Mouse (Mus musculus): ENCODE results near the gene Ccdc125. TPM values are rescaled to one million over a fixed set of nuclear protein-coding genes. Genes with fewer than 3 reads are reported as not detected.

The Ccdc125 gene
- total and polyA plus RNA-seq, 3 experiments: not detected

DNA sequence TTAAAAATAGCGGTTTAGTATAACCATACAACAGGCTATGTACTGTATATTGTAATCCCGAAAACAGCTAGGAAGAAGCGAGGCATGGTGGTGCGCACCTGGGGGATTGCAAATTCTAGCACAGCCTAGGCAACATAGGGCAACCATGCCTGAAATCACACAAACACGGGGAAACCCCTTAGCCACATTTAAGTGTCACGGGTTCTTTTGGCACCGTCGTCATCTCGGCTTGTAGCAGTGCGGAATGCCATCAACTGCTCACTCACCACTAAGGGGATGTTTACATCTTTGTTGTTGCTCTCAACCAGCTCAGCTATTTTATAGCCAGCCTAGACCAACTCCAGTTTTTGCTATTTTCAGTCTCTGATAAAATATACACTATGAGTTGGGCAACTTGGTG, 29.3 kb downstream of the Ccdc125 start:
- no peak for DNase-seq (ENCODE audit: low spot score)
- TF ChIP-seq POLR2AphosphoS5 (IDR thresholded peaks at IDR 0.05; ENCODE audit: insufficient replicate concordance, low read depth, low read length) (no peak), GATA1 (IDR thresholded peaks at IDR 0.05; ENCODE audit: borderline replicate concordance, low read length) (no peak), TAL1 (conservative IDR thresholded peaks at IDR 0.05; ENCODE audit: low read depth, low read length) (no peak), CTCF (IDR thresholded peaks at IDR 0.05; ENCODE audit: low read depth, low read length) (no peak), GATA2 (IDR thresholded peaks at IDR 0.05; ENCODE audit: borderline replicate concordance, low read depth, low read length) (no peak)
- no peak for ATAC-seq (ENCODE audit: extremely low read depth, insufficient number of reproducible peaks, low FRiP score, poor library complexity, severe bottlenecking)

DNA sequence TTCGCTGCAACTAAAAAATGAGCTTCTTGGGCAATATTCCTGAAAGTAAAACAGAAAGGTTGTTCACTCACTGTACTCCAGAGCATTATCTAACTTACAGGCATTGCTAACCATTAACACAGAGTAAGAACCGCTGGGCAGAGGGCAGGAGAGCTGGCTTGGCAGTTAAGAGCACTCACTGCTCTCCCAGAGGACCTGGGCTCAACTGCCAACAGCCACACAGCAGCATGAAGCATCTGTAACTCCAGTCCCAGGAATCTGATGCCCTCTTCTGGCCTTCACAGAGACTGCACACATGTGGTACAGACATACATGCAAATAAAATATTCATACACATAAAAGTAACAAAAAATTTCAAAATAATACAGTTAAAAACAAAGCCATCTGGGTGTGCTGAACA, 34.0 kb downstream of the Ccdc125 start:
- no peaks in the 10 kb centered on the region for H3K27me3 ChIP-seq (ENCODE audit: insufficient read depth, low read length)
- DNase-seq (ENCODE audit: low spot score): no peak
- no peak for ATAC-seq (ENCODE audit: extremely low read depth, insufficient number of reproducible peaks, low FRiP score, poor library complexity, severe bottlenecking)
- H3K4me3 ChIP-seq (ENCODE audit: low read depth, low read length): no peak overlapping the region
- H3K36me3 ChIP-seq (replicated peaks): peaks cover 95% of the 10 kb centered on the region
- TF ChIP-seq TAL1 (conservative IDR thresholded peaks at IDR 0.05; ENCODE audit: low read depth, low read length): no peak
- no peak for TF ChIP-seq CTCF (IDR thresholded peaks at IDR 0.05; ENCODE audit: low read depth, low read length)
- no peak for TF ChIP-seq GATA1 (IDR thresholded peaks at IDR 0.05; ENCODE audit: borderline replicate concordance, low read length)
- TF ChIP-seq GATA2 (IDR thresholded peaks at IDR 0.05; ENCODE audit: borderline replicate concordance, low read depth, low read length): no peak
- no peak for TF ChIP-seq POLR2AphosphoS5 (IDR thresholded peaks at IDR 0.05; ENCODE audit: insufficient replicate concordance, low read depth, low read length)
- no peaks in the 10 kb centered on the region for H3K4me1 ChIP-seq (ENCODE audit: insufficient read depth, low read depth, low read length)
- no peaks in the 10 kb centered on the region for H3K9me3 ChIP-seq (replicated peaks)

More for the DNA sequence above, 29.3 kb downstream of the Ccdc125 start:
- H3K27me3 ChIP-seq (ENCODE audit: insufficient read depth, low read length): no peaks in the 10 kb centered on the region
- H3K9me3 ChIP-seq (replicated peaks): no peaks in the 10 kb centered on the region
- no peak overlapping the region for H3K4me3 ChIP-seq (ENCODE audit: low read depth, low read length)
- H3K4me1 ChIP-seq (ENCODE audit: insufficient read depth, low read depth, low read length): no peaks in the 10 kb centered on the region
- peaks cover 89% of the 10 kb centered on the region for H3K36me3 ChIP-seq (replicated peaks)

DNA sequence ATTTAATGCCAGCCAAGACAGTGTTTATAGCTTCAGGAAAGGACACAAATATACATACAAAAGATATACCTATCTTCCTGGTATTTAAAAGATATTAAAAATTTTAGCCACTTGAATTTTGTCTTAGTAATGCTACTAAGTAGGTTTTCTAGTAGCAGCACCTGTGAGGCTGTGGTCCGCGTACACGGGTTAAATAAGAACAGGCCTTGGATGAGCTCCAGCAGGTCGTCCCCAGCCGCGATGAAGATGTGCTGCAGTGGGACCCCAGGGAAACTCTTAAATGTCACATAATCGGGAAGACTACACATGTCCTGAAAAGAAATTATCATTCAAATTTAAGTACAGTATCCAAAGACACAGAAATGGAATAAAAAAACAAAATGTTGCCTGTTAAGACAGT, 36.7 kb downstream of the Ccdc125 start:
- DNase-seq (ENCODE audit: low spot score) (no peak), ATAC-seq (ENCODE audit: extremely low read depth, insufficient number of reproducible peaks, low FRiP score, poor library complexity, severe bottlenecking) (no peak)
- Histone ChIP-seq H3K4me1 (ENCODE audit: insufficient read depth, low read depth, low read length) (no peaks in the 10 kb centered on the region), H3K27me3 (ENCODE audit: insufficient read depth, low read length) (no peaks in the 10 kb centered on the region), H3K9me3 (replicated peaks) (no peaks in the 10 kb centered on the region), H3K4me3 (ENCODE audit: low read depth, low read length) (no peak overlapping the region), H3K36me3 (replicated peaks) (peaks cover 94% of the 10 kb centered on the region)
- TF ChIP-seq POLR2AphosphoS5 (IDR thresholded peaks at IDR 0.05; ENCODE audit: insufficient replicate concordance, low read depth, low read length) (no peak), CTCF (IDR thresholded peaks at IDR 0.05; ENCODE audit: low read depth, low read length) (no peak), TAL1 (conservative IDR thresholded peaks at IDR 0.05; ENCODE audit: low read depth, low read length) (no peak), GATA1 (IDR thresholded peaks at IDR 0.05; ENCODE audit: borderline replicate concordance, low read length) (no peak), GATA2 (IDR thresholded peaks at IDR 0.05; ENCODE audit: borderline replicate concordance, low read depth, low read length) (no peak)

DNA sequence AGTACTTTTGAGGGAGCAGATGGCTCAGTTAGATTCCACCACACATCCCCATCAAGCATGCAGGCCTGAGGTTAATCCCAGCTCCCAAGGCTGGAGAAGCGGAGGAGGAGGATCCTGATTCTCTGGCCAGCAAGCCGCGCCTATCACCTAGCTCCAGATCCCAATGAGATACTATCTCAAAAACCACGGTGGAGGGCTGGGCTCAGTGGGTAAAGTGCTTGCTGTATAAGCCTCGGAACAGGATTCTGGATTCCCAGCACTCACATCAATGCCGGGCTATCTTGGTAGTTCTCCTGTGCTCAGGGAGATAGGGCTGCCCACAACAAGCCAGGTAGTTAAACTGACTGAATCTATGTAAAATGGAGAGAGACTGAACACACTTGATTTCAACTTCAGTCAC, 46.0 kb downstream of the Ccdc125 start:
- DNase-seq (ENCODE audit: low spot score) (no peak), ATAC-seq (ENCODE audit: extremely low read depth, insufficient number of reproducible peaks, low FRiP score, poor library complexity, severe bottlenecking) (peak; percentile 70)
- TF ChIP-seq TAL1 (conservative IDR thresholded peaks at IDR 0.05; ENCODE audit: low read depth, low read length) (peak; percentile 63), POLR2AphosphoS5 (IDR thresholded peaks at IDR 0.05; ENCODE audit: insufficient replicate concordance, low read depth, low read length) (no peak), CTCF (IDR thresholded peaks at IDR 0.05; ENCODE audit: low read depth, low read length) (no peak)
- Histone ChIP-seq H3K9me3 (replicated peaks) (no peaks in the 10 kb centered on the region), H3K4me1 (ENCODE audit: insufficient read depth, low read depth, low read length) (peaks cover 39% of the 10 kb centered on the region), H3K27me3 (ENCODE audit: insufficient read depth, low read length) (no peaks in the 10 kb centered on the region), H3K4me3 (ENCODE audit: low read depth, low read length) (no peak overlapping the region; the same call in 1 of the 2 replicates), H3K36me3 (replicated peaks) (peaks cover 87% of the 10 kb centered on the region)

DNA sequence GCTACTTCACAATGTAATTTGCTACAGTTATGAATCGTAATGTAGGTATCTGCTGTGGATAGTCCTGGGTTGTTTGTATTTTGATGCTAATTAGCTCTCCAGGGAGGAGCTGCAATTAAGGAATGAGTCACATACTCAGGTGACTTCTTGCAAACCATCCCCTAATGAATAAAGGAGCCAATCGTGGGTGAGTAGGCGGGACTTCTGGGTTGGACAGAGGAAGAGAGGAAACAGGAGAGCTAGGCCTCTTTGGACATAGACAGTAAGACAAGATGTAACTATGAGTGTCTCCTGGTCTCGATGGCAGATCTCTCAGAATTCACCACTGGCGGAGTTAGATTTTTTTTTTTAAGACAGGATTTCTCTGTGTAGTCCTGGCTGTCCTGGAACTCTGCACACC, 52.1 kb downstream of the Ccdc125 start:
- no peaks in the 10 kb centered on the region for H3K27me3 ChIP-seq (ENCODE audit: insufficient read depth, low read length)
- H3K4me3 ChIP-seq (ENCODE audit: low read depth, low read length): no peak overlapping the region
- peaks cover 83% of the 10 kb centered on the region for H3K36me3 ChIP-seq (replicated peaks)
- no peaks in the 10 kb centered on the region for H3K9me3 ChIP-seq (replicated peaks)
- TF ChIP-seq GATA1 (IDR thresholded peaks at IDR 0.05; ENCODE audit: borderline replicate concordance, low read length) (no peak), POLR2AphosphoS5 (IDR thresholded peaks at IDR 0.05; ENCODE audit: insufficient replicate concordance, low read depth, low read length) (no peak), GATA2 (IDR thresholded peaks at IDR 0.05; ENCODE audit: borderline replicate concordance, low read depth, low read length) (no peak), CTCF (IDR thresholded peaks at IDR 0.05; ENCODE audit: low read depth, low read length) (no peak), TAL1 (conservative IDR thresholded peaks at IDR 0.05; ENCODE audit: low read depth, low read length) (no peak)
- H3K4me1 ChIP-seq (ENCODE audit: insufficient read depth, low read depth, low read length): peaks cover 44% of the 10 kb centered on the region
- ATAC-seq (ENCODE audit: extremely low read depth, insufficient number of reproducible peaks, low FRiP score, poor library complexity, severe bottlenecking) (no peak), DNase-seq (ENCODE audit: low spot score) (no peak)

DNA sequence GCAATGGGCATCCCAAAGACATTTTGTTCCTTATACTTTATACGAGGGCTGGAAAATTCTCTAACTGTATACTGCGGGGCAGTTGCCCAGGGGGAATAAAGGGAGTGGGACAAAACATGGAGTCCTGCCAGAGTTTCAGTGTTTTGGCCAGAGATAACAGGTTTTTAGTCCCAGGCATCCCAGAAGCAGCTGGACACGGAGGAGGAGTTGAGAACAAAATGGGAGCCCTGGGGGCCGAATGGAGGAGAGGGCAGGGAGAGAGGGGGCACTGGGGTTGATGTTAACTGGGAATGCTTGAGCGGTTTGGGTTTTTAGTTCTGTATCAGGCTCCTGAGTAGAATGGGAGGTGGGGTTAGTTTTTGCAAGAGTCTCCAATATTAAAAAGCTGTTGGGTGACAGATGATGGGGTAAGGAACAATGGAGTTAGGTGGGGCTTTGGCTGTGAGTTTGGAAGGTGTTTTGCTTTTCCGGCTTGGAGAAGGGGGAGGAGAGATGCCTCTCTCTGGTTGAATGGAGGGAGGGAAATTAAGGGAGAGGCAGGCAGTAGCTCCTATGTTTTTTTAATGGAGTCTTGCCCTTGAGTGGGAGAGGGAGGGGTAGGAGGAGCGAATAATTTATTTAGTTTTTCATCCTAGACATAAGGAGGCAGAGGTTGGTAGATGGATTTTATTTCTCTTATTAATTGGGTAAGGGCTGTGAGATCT, 54.7 kb downstream of the Ccdc125 start:
- H3K36me3 ChIP-seq (replicated peaks): peaks cover 84% of the 10 kb centered on the region
- TF ChIP-seq POLR2AphosphoS5 (IDR thresholded peaks at IDR 0.05; ENCODE audit: insufficient replicate concordance, low read depth, low read length) (no peak), GATA2 (IDR thresholded peaks at IDR 0.05; ENCODE audit: borderline replicate concordance, low read depth, low read length) (no peak), TAL1 (conservative IDR thresholded peaks at IDR 0.05; ENCODE audit: low read depth, low read length) (no peak), CTCF (IDR thresholded peaks at IDR 0.05; ENCODE audit: low read depth, low read length) (no peak), GATA1 (IDR thresholded peaks at IDR 0.05; ENCODE audit: borderline replicate concordance, low read length) (no peak)
- no peaks in the 10 kb centered on the region for H3K9me3 ChIP-seq (replicated peaks)
- no peak overlapping the region for H3K4me3 ChIP-seq (ENCODE audit: low read depth, low read length)
- H3K27me3 ChIP-seq (ENCODE audit: insufficient read depth, low read length): no peaks in the 10 kb centered on the region
- no peak for DNase-seq (ENCODE audit: low spot score)
- H3K4me1 ChIP-seq (ENCODE audit: insufficient read depth, low read depth, low read length): peaks cover 51% of the 10 kb centered on the region
- no peak for ATAC-seq (ENCODE audit: extremely low read depth, insufficient number of reproducible peaks, low FRiP score, poor library complexity, severe bottlenecking)

Data from G1E (cell line).